Mouse (Mus musculus): ENCODE results near the gene Gm44973. TPM values are rescaled to one million over a fixed set of nuclear protein-coding genes. Genes with fewer than 3 reads are reported as not detected.
A peak's percentile ranks its signal among the peaks of the same experiment; 100 is the strongest.

The Gm44973 gene
- polyA plus RNA-seq, 1 experiment from 2014 or later = 3.3 TPM

GRCm38 (mm10) chr7:5052438-5052837, 37.1 kb downstream of the Gm44973 start:
- Histone ChIP-seq H3K4me3 (ENCODE audit: low read depth, low read length) (peak overlapping the region; percentile 73), H3K4me2 (peak overlapping the region; percentile 92), H3K36me3 (ENCODE audit: control insufficient read depth, insufficient read depth, low read length) (no peaks in the 10 kb centered on the region), H3K9me3 (ENCODE audit: control insufficient read depth, low read length) (no peaks in the 10 kb centered on the region), H3K27ac (ENCODE audit: low read depth, low read length) (no peak overlapping the region), H3K27me3 (replicated peaks; ENCODE audit: control insufficient read depth, insufficient read depth, low read length) (peaks cover 74% of the 10 kb centered on the region), H3K4me1 (replicated peaks; ENCODE audit: control insufficient read depth, insufficient read depth, low read length) (peaks cover 8% of the 10 kb centered on the region), H3K9ac (ENCODE audit: low read depth, low read length) (no peak overlapping the region)
- 4% methylated on average over 12 of the region's 12 CpGs for whole genome bisulfite sequencing
- DNase-seq (ENCODE audit: low spot score) = no peak
- ATAC-seq (replicated peaks; ENCODE audit: low FRiP score) = no peak

- Histone ChIP-seq H3K4me2 (peak overlapping the region; percentile 92), H3K4me1 (replicated peaks; ENCODE audit: control insufficient read depth, insufficient read depth, low read length) (peaks cover 8% of the 10 kb centered on the region), H3K9me3 (ENCODE audit: control insufficient read depth, low read length) (no peaks in the 10 kb centered on the region), H3K36me3 (ENCODE audit: control insufficient read depth, insufficient read depth, low read length) (no peaks in the 10 kb centered on the region), H3K4me3 (ENCODE audit: low read depth, low read length) (peak overlapping the region; percentile 73), H3K9ac (ENCODE audit: low read depth, low read length) (no peak overlapping the region), H3K27me3 (replicated peaks; ENCODE audit: control insufficient read depth, insufficient read depth, low read length) (peaks cover 79% of the 10 kb centered on the region), H3K27ac (ENCODE audit: low read depth, low read length) (no peak overlapping the region)
- WGBS = 5% methylated on average over 45 of the region's 45 CpGs
- ATAC-seq (replicated peaks; ENCODE audit: low FRiP score) (no peak; the same call in 1 of the 2 replicates), DNase-seq (ENCODE audit: low spot score) (no peak)
Measured at GRCm38 (mm10) chr7:5052931-5053343, 37.6 kb downstream of the Gm44973 start.

GRCm38 (mm10) chr7:5053456-5054179, 38.3 kb downstream of the Gm44973 start:
- Histone ChIP-seq H3K36me3 (ENCODE audit: control insufficient read depth, insufficient read depth, low read length) (no peaks in the 10 kb centered on the region), H3K4me1 (replicated peaks; ENCODE audit: control insufficient read depth, insufficient read depth, low read length) (peaks cover 8% of the 10 kb centered on the region), H3K27ac (ENCODE audit: low read depth, low read length) (no peak overlapping the region), H3K9me3 (ENCODE audit: control insufficient read depth, low read length) (no peaks in the 10 kb centered on the region), H3K4me3 (ENCODE audit: low read depth, low read length) (peak overlapping the region; percentile 73), H3K9ac (ENCODE audit: low read depth, low read length) (no peak overlapping the region), H3K27me3 (replicated peaks; ENCODE audit: control insufficient read depth, insufficient read depth, low read length) (peaks cover 86% of the 10 kb centered on the region), H3K4me2 (peak overlapping the region; percentile 92)
- ATAC-seq (replicated peaks; ENCODE audit: low FRiP score) = no peak
- WGBS = 9% methylated on average over 32 of the region's 32 CpGs
- no peak for DNase-seq (ENCODE audit: low spot score)

- WGBS = 5% methylated on average over 53 of the region's 55 CpGs
- H3K36me3 ChIP-seq (ENCODE audit: control insufficient read depth, insufficient read depth, low read length) = no peaks in the 10 kb centered on the region
- peak overlapping the region; percentile 54 for H3K4me2 ChIP-seq
- peaks cover 73% of the 10 kb centered on the region for H3K27me3 ChIP-seq (replicated peaks; ENCODE audit: control insufficient read depth, insufficient read depth, low read length)
- H3K4me3 ChIP-seq (ENCODE audit: low read depth, low read length) = peak overlapping the region; percentile 32
- H3K9me3 ChIP-seq (ENCODE audit: control insufficient read depth, low read length) = no peaks in the 10 kb centered on the region
- DNase-seq (ENCODE audit: low spot score) = peak; percentile 58
- no peak for ATAC-seq (replicated peaks; ENCODE audit: low FRiP score)
- 0 out of 2 replicates have a peak overlapping the region, but pooled peaks have one; percentile 13 for H3K9ac ChIP-seq (ENCODE audit: low read depth, low read length)
- peaks cover 15% of the 10 kb centered on the region for H3K4me1 ChIP-seq (replicated peaks; ENCODE audit: control insufficient read depth, insufficient read depth, low read length)
- no peak overlapping the region for H3K27ac ChIP-seq (ENCODE audit: low read depth, low read length)
Measured at GRCm38 (mm10) chr7:5056651-5057263, 41.5 kb downstream of the Gm44973 start.

GRCm38 (mm10) chr7:5057381-5057780, 42.1 kb downstream of the Gm44973 start:
- no peaks in the 10 kb centered on the region for H3K36me3 ChIP-seq (ENCODE audit: control insufficient read depth, insufficient read depth, low read length)
- no peak overlapping the region for H3K27ac ChIP-seq (ENCODE audit: low read depth, low read length)
- H3K9ac ChIP-seq (ENCODE audit: low read depth, low read length) = no peak overlapping the region
- peaks cover 66% of the 10 kb centered on the region for H3K27me3 ChIP-seq (replicated peaks; ENCODE audit: control insufficient read depth, insufficient read depth, low read length)
- H3K4me2 ChIP-seq = no peak overlapping the region
- 34% methylated on average over 8 of the region's 8 CpGs for WGBS
- DNase-seq (ENCODE audit: low spot score) (no peak), ATAC-seq (replicated peaks; ENCODE audit: low FRiP score) (no peak)
- H3K4me1 ChIP-seq (replicated peaks; ENCODE audit: control insufficient read depth, insufficient read depth, low read length) = peaks cover 15% of the 10 kb centered on the region
- H3K4me3 ChIP-seq (ENCODE audit: low read depth, low read length) = 0 out of 2 replicates have a peak overlapping the region, but pooled peaks have one; percentile 32
- no peaks in the 10 kb centered on the region for H3K9me3 ChIP-seq (ENCODE audit: control insufficient read depth, low read length)

- Histone ChIP-seq H3K9me3 (ENCODE audit: control insufficient read depth, low read length) (no peaks in the 10 kb centered on the region), H3K4me1 (replicated peaks; ENCODE audit: control insufficient read depth, insufficient read depth, low read length) (peaks cover 12% of the 10 kb centered on the region), H3K4me2 (no peak overlapping the region), H3K4me3 (ENCODE audit: low read depth, low read length) (no peak overlapping the region), H3K9ac (ENCODE audit: low read depth, low read length) (no peak overlapping the region), H3K27ac (ENCODE audit: low read depth, low read length) (no peak overlapping the region), H3K27me3 (replicated peaks; ENCODE audit: control insufficient read depth, insufficient read depth, low read length) (peaks cover 62% of the 10 kb centered on the region), H3K36me3 (ENCODE audit: control insufficient read depth, insufficient read depth, low read length) (no peaks in the 10 kb centered on the region)
- ATAC-seq (replicated peaks; ENCODE audit: low FRiP score) (no peak), DNase-seq (ENCODE audit: low spot score) (no peak)
- WGBS = 26% methylated on average over 11 of the region's 11 CpGs
Measured at GRCm38 (mm10) chr7:5057804-5058203, 42.5 kb downstream of the Gm44973 start.

- peaks cover 9% of the 10 kb centered on the region for H3K4me1 ChIP-seq (replicated peaks; ENCODE audit: control insufficient read depth, insufficient read depth, low read length)
- WGBS = 92% methylated on average over 1 of the region's 1 CpGs
- H3K9me3 ChIP-seq (ENCODE audit: control insufficient read depth, low read length) = no peaks in the 10 kb centered on the region
- H3K27me3 ChIP-seq (replicated peaks; ENCODE audit: control insufficient read depth, insufficient read depth, low read length) = peaks cover 54% of the 10 kb centered on the region
- no peak overlapping the region for H3K4me2 ChIP-seq
- H3K36me3 ChIP-seq (ENCODE audit: control insufficient read depth, insufficient read depth, low read length) = no peaks in the 10 kb centered on the region
- H3K27ac ChIP-seq (ENCODE audit: low read depth, low read length) = no peak overlapping the region
- H3K9ac ChIP-seq (ENCODE audit: low read depth, low read length) = no peak overlapping the region
- H3K4me3 ChIP-seq (ENCODE audit: low read depth, low read length) = no peak overlapping the region
- ATAC-seq (replicated peaks; ENCODE audit: low FRiP score) = no peak
- no peak for DNase-seq (ENCODE audit: low spot score)
Measured at GRCm38 (mm10) chr7:5058631-5059030, 43.3 kb downstream of the Gm44973 start.

GRCm38 (mm10) chr7:5059421-5059820, 44.1 kb downstream of the Gm44973 start:
- Histone ChIP-seq H3K27me3 (replicated peaks; ENCODE audit: control insufficient read depth, insufficient read depth, low read length) (peaks cover 46% of the 10 kb centered on the region), H3K9ac (ENCODE audit: low read depth, low read length) (no peak overlapping the region), H3K4me1 (replicated peaks; ENCODE audit: control insufficient read depth, insufficient read depth, low read length) (peaks cover 16% of the 10 kb centered on the region), H3K4me2 (no peak overlapping the region), H3K4me3 (ENCODE audit: low read depth, low read length) (0 out of 2 replicates have a peak overlapping the region, but pooled peaks have one; percentile 80), H3K9me3 (ENCODE audit: control insufficient read depth, low read length) (no peaks in the 10 kb centered on the region), H3K36me3 (ENCODE audit: control insufficient read depth, insufficient read depth, low read length) (no peaks in the 10 kb centered on the region), H3K27ac (ENCODE audit: low read depth, low read length) (no peak overlapping the region)
- DNase-seq (ENCODE audit: low spot score) (no peak), ATAC-seq (replicated peaks; ENCODE audit: low FRiP score) (no peak)
- WGBS = 84% methylated on average over 12 of the region's 12 CpGs

Data from liver, embryonic 11.5 days (tissue).